Mouse (Mus musculus) left cerebral cortex, adult 11 months (tissue): Measurements from ENCODE around the gene Nav2.
A peak's percentile ranks its signal among the peaks of the same experiment; 100 is the strongest.

ENCODE experiments used
- DNase-seq: peaks from one replicate; pipeline ENCODE4 v3.0.0; 2022; ENCODE audit warnings: low spot score

Nav2 gene

DNA sequence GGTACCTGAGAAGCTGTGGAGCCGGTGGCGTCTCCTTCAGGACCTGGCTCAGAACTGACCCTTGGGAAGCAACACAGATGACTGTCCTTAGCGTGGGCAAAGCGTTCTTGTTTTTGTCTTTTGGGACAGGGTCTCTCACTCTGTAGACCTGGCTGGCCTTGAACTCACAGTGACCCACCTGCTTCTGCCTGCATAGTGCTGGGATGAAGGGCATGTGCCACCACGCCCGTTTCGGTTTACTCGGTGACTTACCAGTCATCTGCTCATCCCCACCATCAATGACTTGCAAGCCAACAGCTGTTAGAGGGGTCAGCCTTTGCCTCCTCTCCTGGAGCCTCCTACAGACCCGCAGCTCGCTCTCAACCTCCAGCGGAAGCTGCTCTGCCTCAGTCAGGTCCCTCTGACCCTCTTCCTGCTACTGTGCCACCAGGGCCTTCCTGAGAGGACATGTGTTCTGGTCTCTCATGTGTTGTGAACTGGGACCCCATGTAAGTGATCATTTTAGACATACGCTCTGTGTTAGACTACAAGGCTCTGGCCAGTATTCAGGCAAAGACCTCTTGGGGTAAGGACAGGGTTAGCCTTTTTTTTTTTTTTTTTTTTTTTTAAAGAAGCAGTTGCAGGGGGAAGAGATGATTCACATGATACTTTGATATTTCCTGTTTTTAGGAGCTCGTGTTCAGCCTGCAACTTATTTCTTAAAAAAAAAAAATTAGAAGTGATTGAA, 342.2 kb downstream of the Nav2 start:
- DNase-seq: no peak

DNA sequence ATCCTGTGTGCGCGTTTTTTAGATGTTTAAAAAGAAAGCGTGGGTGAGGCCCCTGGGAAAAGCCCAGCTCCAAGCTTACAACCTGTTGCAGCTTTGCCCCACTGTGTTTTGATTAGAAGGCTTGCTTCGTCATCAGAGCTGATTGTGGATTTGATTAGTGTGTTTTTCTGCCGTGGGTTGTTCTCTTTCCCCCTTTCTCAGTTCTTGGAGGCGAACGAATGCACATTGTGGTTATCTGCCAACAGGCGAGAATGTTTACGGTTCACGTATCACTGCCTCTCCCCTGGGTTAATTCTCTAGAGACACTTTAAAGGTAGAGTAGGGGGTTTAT, 342.8 kb downstream of the Nav2 start:
- no peak for DNase-seq

DNA sequence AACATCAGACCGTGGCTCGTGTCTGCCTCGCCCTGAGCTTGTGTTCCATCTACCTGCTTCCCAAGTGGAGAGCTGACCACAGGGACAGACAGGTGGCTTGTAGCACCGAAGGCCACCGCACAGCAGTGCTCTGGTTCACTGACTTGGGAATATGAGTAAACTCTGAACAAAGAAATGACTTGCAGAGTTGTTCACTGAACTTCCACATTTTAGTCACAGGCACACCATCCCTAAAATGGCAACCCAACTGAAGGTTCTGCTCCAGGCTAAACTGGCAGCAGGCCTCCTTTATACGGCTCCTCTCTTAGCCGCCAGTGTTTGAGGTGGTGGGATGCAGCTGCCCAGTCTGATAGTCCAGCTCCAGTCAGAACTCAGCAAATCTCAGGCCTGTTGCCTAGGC, 343.9 kb downstream of the Nav2 start:
- DNase-seq: no peak

DNA sequence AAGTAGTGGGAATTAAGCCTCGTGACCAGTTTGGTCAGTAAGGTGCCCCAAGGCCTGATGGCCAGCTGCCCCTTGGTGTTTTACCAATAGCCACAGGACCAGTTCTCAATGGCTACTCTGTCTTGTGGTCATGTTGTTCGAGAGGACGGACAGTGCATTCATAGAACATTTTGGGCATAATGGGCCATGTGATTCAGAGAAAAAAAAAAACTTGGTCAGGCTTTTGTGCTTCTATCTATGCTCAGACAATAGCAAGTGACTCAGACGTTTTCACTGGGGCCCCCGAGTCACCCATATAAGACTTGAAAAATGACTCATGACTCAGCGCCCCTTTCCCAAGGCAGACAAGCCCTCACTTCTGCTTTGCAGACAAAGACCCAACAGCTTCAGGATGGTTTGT, 344.4 kb downstream of the Nav2 start:
- DNase-seq: no peak

DNA sequence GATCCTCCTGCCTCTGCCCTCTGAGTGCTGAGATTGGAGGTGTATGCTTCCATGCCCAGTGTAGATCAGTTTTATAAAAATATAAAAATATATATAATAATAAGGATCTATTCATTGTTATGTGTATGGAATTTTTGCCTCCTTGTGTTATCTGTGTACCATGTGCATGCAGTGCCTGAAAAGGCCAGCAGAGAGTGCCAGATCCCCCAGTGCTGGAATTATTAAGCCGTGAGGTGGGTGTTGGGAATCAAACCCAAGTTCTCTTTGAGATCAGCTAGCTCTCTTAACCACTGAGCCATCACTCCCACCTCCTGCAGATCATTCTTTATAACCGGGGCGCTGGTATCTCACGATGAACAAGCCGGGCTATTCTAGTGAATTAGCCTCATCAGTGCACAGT, 346.5 kb downstream of the Nav2 start:
- no peak for DNase-seq

DNA sequence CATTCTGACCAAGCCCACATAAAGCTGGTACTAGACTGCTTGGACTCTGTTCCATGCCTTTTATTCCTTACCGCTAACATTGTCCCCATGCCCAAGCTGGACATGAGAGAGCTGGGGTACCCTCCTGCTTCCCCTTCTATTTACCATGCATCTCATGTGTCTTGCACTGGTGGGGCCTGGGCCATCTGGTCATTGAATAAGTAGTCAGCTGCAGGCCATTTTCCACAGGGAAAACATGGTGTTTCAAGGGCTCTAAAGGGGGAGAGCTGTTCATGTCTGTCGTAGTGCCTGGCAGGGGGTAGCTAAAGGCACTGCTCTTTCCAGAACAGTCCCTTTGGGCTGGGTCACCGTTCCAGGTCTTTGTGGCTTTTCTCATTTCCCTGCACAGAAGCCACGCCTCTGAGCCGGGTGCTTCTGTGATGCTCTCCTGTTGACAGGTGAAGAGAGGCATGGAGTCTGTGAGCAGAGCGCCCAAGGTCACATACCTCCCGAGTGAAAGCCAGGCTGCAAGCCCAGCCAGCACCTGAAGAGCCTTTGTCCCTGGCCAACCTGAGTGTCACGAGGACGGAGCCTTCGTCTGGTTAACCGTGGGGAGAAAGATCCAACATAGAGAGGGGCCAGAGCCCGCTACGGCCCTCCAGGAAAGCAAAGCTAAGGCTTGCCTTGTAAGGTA, 348.9 kb downstream of the Nav2 start:
- no peak for DNase-seq

DNA sequence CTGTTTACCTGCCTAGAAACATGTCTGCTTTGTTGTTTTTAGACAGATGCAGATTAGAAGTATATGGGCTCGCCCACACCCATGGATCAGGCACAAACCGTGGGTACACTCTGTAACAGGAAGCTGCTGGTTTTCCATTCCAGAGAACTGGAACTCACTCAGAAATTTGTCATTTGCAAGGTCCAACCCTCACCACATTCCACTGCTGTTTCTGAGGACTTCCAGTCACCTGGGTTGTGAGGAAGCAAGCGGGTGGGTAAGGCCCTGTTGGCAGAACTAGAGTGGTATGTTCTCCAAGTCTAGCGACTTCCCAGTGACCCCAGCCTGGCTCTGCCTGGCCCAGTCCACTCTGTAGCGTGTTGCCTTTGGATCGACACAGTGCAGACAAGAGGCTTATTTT, 349.6 kb downstream of the Nav2 start:
- DNase-seq: no peak

DNA sequence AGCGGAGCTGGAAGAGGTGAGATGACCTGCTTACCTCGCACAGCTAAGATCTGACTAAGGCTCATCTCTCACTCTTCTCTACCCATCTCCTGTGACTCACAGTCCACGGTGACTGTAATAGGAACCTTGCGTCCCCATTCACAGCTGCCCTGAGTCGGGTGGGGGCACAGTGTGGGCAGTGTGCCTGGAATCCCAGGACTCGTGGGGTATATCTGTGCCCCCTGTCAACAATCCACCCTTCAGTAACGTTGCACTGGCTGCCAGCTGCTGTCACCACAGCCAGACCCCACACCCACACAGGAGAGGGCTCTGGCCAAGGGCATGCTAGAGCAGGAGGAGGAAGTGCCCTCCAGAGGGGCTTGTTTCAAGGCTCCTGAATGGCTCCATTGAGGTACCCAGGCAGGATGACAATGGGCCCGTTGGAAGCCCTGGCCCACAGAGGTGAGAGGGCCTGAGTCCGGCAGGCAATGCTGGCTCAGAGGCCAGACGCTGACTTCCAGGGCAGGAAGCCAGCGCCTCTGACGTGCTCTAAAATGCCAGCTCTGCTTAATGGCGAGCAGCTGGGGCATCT, 353.5 kb downstream of the Nav2 start:
- no peak for DNase-seq

DNA sequence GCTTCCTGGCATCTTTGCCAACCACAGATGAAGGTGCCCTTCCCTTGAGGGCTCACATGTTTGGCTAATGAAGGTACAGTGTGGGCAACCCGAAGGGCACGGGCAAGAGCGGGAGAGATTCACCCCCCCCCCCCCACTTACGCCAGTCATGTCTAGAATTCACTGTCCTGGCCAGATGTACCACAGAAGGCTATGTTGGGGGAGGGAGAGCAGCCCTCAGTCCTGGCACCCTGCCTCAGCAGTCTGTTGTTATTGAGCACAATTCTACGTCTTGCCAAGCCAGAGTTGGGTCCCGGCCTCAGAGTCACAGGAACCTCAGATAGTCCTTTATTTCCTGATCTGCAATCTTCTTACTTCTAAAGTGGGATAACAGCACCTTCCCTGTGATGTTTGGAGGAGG, 357.9 kb downstream of the Nav2 start:
- DNase-seq: peak; percentile 27

DNA sequence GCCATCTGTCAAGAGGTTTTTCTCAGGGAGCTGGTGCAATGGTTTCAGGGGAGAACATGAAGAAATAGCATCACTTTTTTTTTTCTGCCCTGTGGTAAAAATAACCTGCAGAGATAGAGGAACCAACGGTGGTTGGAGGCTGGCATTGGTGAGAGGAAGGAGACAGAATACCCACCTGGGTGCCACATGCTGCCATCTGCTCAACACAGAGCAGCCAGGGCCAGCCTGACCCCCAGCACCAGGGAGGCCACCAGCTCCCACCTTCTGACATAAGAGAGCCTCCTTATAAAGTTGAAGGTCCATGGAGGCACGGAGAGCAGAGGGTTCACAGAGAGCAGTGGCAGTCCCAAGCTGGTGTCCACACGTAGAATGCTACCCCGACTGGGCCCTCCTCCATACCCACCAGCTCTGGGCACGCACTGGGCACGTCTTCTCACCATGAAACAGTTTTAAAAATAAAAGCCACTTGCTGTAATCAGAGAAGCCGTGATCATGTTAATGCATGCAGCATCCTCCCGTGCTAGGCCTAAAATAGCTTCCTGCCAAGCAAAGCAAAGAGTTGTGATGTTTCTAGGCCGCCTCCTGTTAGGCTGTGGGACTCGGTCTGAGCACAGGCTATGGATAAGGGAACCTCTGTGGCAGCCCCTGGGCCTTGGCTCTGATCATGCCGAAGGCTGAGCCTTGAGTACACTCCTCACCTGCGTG, 359.3 kb downstream of the Nav2 start:
- peak; percentile 71 for DNase-seq

DNA sequence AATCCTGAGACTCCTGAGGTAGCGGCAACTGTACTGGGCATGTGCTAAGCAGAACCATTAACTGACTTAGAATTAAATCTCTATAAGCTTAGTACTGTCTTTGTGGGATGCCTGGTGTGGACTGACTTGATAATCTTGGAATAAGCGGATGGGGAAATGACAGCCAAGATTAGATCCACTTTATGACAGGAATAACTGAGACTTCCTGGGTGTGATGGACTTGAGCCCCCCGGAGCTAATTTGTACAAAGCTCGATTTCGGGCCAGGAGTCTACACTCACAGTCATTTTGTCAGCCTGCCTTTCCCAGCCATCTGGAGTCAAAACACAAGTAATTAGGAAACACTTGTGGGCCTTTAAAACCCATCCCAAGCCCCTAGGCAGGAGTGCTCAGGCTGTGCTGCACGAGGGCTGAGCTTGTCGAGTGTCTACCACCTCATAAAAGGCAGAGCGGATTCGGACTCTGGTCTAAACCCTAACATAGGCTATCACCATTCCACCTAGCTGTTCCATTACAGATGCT, 359.9 kb downstream of the Nav2 start:
- DNase-seq: no peak

DNA sequence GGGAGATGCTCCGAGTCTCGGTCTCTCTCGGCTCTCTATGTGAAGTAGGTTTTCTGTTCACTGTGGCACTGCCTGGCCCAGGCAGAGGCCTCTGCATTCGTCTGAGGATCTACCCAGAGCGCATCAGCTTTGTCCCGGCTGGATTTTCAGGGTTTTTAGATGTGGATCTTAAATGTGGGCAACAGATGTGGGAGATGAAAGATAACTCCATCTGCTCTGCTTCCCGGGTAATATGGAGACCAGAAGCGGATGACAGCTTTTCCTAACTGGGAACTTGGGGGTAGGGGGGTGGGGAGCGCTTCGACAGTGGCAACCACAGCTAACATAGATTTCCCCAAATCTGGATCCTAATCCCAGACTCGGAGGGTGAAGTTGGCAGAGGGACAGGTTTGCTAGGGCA, 362.3 kb downstream of the Nav2 start:
- DNase-seq: no peak

DNA sequence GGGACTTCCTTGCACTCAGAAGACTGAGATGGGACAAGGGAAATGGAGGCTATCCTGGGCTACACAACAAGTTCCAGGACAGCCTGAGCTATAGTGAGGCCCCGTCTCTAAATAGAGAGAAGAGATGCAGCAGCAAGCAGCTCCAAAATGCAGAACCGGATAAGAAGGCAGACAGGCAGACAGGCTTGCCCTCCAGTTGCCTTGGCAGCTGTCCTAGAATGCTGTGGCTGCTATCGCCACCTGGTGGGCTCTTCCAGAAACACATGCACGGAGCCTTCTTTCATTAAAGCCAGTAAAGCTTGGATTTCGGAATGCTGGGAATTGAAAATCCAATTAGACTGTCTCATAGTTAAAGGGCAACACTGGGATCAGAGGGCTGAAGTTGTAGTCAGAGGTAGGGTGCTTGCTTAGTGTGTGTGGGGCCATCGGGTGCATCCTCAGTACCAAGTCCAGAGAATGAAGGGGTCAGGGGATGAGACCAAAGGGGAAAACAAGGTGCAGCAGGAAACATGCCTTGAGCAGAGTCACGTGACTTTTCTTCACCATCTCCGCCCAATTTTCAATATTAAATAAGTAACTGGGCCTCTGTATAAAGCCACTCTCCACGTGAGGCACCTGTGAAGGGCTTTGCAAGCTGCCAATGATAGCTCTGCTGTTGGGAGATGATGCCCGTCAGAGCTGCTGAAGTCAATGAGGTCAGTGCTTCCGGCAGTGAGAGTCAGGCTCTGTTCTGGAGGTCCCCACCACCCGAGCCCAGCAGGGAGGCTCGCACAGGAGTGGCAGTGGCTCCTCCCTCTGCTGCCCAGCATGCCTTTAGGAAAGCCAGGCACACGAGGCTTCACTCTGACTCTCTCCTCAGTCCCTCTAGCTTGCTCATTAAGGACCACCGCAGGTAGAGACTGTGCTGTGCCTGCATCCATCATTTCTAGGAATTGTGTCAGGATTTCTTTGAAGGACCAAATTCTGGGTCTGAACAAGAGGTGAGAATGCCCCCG, 364.2 kb downstream of the Nav2 start:
- DNase-seq: peak; percentile 82

DNA sequence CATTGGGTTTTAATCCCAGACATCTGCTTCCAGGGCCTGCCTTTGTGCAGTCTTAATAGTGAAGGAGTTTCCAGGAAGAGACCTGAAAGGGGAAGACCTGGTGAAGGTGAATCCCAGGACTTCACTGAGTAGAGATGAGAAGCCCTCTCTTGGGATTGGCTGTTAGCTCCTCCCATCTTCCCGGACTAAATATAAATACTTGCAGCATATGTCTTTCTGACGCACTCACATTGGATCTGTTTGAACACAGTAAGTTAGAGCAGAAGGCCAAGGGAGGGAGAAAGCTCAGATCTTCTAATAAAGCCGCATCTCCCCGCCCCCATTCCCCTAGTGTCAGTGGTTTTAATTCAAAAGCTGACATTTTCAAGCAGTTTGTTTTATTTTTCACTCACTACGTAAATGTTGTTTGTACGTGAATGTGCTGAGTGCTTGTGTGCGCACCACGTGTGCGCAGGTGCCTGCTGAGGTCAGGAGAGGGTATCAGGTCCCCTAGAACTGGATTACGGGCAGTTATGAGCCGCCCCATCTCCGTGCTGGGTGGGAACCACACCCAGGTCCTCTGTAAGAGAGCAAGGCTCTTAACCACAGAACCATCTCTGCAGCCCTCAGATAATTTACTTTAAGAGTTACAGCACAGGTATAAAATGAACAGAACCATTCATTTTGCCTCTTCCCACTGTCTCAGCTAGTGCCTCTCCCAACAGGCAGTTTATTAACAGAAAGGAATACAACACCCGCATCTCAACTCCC, 365.6 kb downstream of the Nav2 start:
- DNase-seq: no peak

DNA sequence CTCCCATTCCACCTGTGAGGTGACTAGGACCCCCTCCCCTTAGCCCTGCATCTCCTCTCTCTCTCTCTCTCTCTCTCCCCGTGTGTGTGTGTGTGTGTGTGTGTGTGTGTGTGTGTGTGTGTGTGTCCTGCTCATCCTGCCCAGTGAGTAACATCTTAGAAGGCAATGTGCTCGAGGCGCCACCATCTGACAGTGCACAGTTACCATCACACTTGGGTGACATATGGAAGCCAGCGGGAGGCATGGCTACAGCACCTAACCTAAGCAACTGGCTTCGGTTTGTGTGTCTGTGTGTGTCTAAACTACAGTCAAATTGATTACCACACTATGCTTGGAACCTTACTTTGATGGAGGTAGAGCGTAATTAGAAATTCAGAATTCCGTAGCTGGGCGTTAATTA, 366.2 kb downstream of the Nav2 start:
- no peak for DNase-seq

DNA sequence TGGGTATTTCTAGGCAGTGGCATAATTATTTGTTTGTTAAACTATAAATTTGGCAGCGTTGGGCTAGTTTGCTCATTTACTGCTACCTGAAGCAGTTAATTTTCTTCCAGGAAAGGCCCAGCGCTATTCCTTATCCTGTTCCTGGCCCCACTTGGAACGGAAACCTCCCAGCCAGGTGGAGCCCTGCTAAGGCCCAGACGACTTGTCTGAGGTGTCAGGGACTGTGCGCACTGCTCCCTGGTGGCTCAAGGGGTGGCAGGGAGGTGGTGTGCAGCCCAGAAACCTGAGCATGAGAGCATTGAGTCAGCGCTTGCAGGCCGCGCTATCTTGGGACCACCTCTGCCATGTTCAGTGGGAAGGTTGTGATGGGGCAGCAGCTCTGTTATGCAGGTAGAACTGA, 367.6 kb downstream of the Nav2 start:
- DNase-seq: no peak

DNA sequence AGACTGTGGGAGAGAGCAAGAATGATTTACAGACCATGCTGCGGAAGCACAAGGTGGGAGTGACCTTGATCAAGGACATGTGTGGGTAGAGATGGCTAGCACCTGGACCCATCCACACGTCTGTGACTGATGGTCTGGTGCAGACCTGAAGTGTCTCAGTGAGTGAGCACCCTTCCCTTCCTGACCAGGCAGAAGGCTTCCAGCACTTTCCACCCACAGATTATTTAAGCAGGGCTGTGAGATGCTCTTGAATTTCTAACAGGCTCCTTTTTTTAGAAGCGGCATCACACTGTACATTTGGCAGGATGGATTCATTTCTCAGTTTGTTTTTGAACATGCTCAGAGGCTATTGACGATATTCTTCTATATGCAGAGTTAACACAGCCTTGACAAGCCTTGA, 369.2 kb downstream of the Nav2 start:
- no peak for DNase-seq

DNA sequence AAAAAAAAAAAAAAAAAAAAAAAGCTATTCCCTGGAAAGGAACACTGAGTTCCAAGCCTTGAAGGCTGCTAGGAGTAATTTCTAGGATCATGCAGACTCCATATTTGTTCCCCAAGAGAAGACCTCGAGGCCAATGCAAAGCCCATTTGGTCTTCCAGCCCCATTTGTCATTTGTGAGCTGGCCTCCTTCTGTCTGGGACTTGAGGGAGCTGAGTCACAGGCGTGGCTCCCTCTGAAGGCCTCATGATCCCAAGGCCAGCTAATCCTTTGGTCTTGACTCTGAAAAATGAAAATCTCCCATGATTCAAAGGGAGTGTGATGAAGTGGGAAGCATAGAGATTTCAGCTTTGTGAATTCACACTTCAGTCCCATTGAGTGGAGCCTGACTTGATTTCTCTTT, 370.0 kb downstream of the Nav2 start:
- no peak for DNase-seq

DNA sequence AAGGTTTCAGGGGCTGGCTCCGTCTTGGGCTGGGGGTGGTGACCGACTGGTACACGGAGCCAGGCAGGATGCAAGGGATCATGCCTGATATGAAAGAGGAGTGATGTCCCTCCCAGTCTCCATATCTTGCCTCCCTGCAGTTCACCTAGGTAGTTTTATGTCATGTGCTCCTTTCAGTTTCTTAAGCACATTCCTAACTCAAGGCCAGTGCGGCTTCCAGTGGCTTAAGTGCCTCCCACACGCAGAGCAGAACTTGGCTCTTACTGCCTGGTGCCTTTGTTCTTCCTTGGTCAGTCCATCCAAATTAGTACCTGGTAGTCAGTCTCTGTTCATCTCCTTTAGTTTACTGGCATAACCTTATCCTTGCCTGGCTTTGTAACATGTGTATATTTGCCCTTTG, 371.9 kb downstream of the Nav2 start:
- DNase-seq: no peak

DNA sequence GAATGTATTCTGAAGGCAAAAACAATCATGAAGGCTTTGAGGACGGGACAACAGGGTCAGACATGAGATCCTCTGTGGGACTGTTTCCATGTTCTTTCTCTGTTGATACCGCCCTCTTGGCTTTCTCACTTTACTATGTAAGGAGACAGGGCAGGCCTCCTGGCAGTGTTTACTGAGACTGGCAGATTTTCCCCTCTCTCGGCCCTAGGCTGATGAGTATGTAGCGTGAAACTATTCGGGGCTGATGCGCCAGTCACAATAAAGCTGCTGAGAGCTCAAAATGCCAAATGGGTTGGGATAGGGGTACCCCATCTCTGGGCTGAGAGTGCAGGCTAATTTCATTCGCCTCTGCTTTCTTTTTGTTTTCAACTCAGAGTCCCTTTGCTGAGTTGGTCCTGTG, 373.9 kb downstream of the Nav2 start:
- DNase-seq: no peak
